Mouse (Mus musculus) neural tube, embryonic 12.5 days (tissue): ENCODE measurements around the gene Cacna2d2. TPM values are rescaled to one million over a fixed set of nuclear protein-coding genes. Genes with fewer than 3 reads are reported as not detected.
A peak's percentile ranks its signal among the peaks of the same experiment; 100 is the strongest.

Experiments
- ATAC-seq: fragments of 200-750 bp; cut with Nextera tagmentation; 2 replicates; pipeline ENCODE4 v1.8.0; 2017; ENCODE audit warnings: low read depth, mild to moderate bottlenecking, moderate TSS enrichment, moderate library complexity; ENCODE audit not compliant: low FRiP score
- H3K27ac ChIP-seq: fragments of 300-500 bp; sonication (generic); 2 replicates; pipeline ENCODE4 v1.5.1; 2016
- H3K27me3 ChIP-seq: fragments of 300-500 bp; sonication (generic); replicated peaks from 2 replicates; pipeline ENCODE4 v1.6.1; 2016; ENCODE audit warnings: mild to moderate bottlenecking
- H3K36me3 ChIP-seq: fragments of 300-500 bp; sonication (generic); 2 replicates; pipeline ENCODE4 v1.6.1; 2016; ENCODE audit warnings: mild to moderate bottlenecking
- H3K4me1 ChIP-seq: fragments of 300-500 bp; sonication (generic); 2 replicates; pipeline ENCODE4 v1.6.1; 2016
- H3K4me2 ChIP-seq: fragments of 300-500 bp; sonication (generic); replicated peaks from 2 replicates; pipeline ENCODE4 v1.6.1; 2016; ENCODE audit warnings: mild to moderate bottlenecking
- H3K4me3 ChIP-seq: fragments of 300-500 bp; sonication (generic); 2 replicates; pipeline ENCODE4 v1.5.1; 2016
- H3K9ac ChIP-seq: fragments of 300-500 bp; sonication (generic); 2 replicates; pipeline ENCODE4 v1.6.1; 2016; ENCODE audit warnings: mild to moderate bottlenecking
- H3K9me3 ChIP-seq: fragments of 300-500 bp; sonication (generic); 2 replicates; pipeline ENCODE4 v1.6.1; 2016; ENCODE audit warnings: mild to moderate bottlenecking
- WGBS: fragments of 180-500 bp; shearing (Covaris S2); methylation state at CpG from one replicate; pipeline ENCODE4 v1.1.7; 2016; 5-methylcytosine and 5-hydroxymethylcytosine counted together
- polyA plus RNA-seq: library from polyadenylated mRNA; unstranded; fragments of >200 nt; fragmentation: Nextera tagmentation; extraction: Ambion mirVana; gene quantifications from 2 replicates; pipeline ENCODE4 v1.2.1, GENCODE M21; 2016

Cacna2d2 gene
- polyA plus RNA-seq, 1 experiment from 2014 or later: 5.4 TPM

DNA sequence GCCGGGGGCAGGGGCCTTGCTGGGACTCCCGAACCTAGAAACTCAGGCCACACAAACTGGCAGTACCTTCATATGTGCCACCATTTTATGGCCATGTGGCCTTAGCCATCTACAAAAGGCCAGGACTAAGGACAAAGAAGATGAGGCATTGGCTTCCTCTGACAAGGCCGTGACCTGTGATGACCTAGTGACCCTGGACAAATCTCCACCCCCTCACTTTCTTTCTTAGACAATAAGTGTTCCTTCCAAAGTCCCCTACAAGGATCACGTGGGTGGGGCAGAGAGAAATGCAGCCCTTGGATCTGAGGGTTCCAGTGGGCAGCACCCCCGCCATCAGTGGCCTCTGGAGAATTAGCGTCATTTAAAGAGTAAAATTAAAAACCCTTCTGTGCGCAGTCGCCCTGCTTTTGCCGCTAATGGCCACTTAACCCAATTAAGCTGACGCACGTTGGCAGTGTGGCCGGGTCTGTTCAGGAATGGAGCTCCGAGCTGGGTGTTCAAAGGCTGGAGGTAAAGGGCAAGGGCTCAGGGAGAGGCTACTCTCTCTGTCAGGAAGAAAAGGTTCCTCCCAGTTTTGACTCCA lies 69.9 kb downstream of the Cacna2d2 start:
- Histone ChIP-seq H3K27ac (no peak overlapping the region), H3K27me3 (0 out of 2 replicates have a peak, but pooled peaks cover 5% of the 10 kb centered on the region), H3K4me1 (peaks cover 19% of the 10 kb centered on the region)

DNA sequence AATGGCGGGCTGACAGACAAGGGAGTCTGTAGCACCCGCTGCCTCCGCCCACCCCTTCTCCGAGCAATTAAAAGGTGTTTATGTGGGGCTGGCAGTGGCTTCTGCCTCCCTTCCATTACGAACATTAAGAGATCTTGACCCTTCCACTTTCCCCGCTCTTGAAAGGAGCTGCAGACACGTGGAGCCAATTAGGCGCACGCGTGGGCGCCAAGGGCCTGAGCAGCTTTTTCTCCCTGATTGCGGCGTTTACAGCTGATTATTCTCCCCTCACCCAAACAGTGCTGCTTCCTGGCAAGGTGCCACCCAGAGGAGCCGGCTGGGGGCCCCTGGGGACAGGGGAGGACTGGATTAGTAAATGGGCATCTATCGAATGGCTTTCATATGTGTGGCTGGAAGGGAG lies 71.0 kb downstream of the Cacna2d2 start:
- 50% methylated on average over 15 of the region's 15 CpGs for WGBS
- H3K27me3 ChIP-seq: 0 out of 2 replicates have a peak, but pooled peaks cover 5% of the 10 kb centered on the region
- H3K4me2 ChIP-seq: no peak overlapping the region
- peaks cover 14% of the 10 kb centered on the region for H3K4me1 ChIP-seq
- no peak overlapping the region for H3K4me3 ChIP-seq
- no peak; the same call in 1 of the 2 replicates for ATAC-seq
- no peaks in the 10 kb centered on the region for H3K9me3 ChIP-seq
- no peak overlapping the region for H3K9ac ChIP-seq
- H3K27ac ChIP-seq: no peak overlapping the region
- no peaks in the 10 kb centered on the region for H3K36me3 ChIP-seq

More for the DNA sequence above, 69.9 kb downstream of the Cacna2d2 start:
- H3K4me3 ChIP-seq: no peak overlapping the region
- H3K4me2 ChIP-seq: no peak overlapping the region
- 20% methylated on average over 13 of the region's 13 CpGs for WGBS
- no peak overlapping the region for H3K9ac ChIP-seq
- no peaks in the 10 kb centered on the region for H3K9me3 ChIP-seq
- ATAC-seq: no peak
- H3K36me3 ChIP-seq: no peaks in the 10 kb centered on the region

DNA sequence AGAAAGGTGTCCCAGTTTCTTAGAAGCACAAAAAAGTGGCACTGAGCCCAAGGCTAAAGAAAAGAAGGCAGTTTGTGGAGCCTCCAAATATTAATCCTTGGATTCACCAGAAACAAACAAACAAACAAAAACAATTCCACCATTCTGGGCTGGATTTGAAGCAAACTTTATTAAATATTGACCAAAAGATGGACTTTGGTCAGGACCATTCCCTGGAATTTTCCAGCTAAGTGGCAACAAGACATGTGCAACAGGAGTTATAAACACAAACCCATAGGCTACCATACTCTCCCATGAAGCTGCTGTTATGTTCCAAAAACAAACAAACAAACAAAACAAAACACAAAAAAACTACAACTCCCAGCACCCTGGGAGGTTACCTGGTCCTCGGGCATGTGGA lies 74.6 kb downstream of the Cacna2d2 start:
- Histone ChIP-seq H3K27me3 (0 out of 2 replicates have a peak, but pooled peaks cover 5% of the 10 kb centered on the region), H3K27ac (no peak overlapping the region), H3K9me3 (no peaks in the 10 kb centered on the region), H3K9ac (no peak overlapping the region), H3K4me1 (peaks cover 20% of the 10 kb centered on the region), H3K4me3 (no peak overlapping the region), H3K36me3 (no peaks in the 10 kb centered on the region), H3K4me2 (no peak overlapping the region)
- ATAC-seq: no peak
- 82% methylated on average over 1 of the region's 1 CpGs for WGBS

DNA sequence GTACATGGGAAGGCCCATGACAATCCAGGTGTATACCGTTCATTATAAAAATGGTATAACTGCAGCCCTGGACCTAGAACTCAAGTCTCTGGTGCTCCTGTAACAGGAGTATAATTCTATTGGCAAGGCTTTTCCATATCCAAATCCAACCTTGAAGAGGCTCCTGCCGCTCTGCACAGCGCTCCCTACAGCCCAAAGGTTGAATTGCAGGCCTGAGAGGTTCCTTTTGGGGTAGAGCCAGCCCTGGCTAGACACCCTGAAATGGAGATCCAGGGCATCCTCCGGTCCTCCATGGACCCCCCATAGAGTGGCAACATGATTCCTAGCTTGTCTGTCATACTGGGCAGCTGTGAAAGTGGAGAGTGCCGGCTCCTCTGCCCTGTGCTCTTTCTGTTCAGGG lies 79.6 kb downstream of the Cacna2d2 start:
- no peak overlapping the region for H3K9ac ChIP-seq
- no peaks in the 10 kb centered on the region for H3K9me3 ChIP-seq
- WGBS: 35% methylated on average over 5 of the region's 5 CpGs
- H3K4me3 ChIP-seq: no peak overlapping the region
- no peak; the same call in 1 of the 2 replicates for ATAC-seq
- H3K36me3 ChIP-seq: no peaks in the 10 kb centered on the region
- peaks cover 34% of the 10 kb centered on the region for H3K4me1 ChIP-seq
- H3K4me2 ChIP-seq: peak overlapping the region; percentile 39
- no peaks in the 10 kb centered on the region for H3K27me3 ChIP-seq
- H3K27ac ChIP-seq: peak overlapping the region; percentile 51; the same call in 1 of the 2 replicates

DNA sequence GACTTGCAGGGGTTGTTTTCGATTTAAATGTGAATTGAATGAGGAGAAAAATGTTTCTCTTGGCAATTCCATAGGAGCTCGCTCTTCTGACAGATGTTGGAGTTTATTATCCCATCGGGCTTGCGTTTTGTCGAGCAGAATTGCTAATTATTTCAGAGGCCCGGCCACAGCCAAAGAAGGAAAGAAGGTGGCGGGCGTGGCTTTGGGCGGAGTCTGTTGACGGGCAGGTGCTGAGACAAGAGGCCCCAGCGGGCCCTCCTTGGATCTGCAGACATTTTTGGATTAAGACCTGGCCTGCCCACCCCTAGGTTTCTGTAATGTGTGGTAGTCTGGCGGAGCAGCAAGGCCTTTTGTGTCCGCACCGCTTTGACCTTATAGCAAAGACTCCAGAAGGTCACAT lies 80.2 kb downstream of the Cacna2d2 start:
- Histone ChIP-seq H3K4me3 (no peak overlapping the region), H3K4me2 (peak overlapping the region; percentile 39), H3K9ac (no peak overlapping the region), H3K9me3 (no peaks in the 10 kb centered on the region), H3K4me1 (peaks cover 40% of the 10 kb centered on the region), H3K27ac (peak overlapping the region; percentile 51), H3K36me3 (no peaks in the 10 kb centered on the region), H3K27me3 (no peaks in the 10 kb centered on the region)
- WGBS: 7% methylated on average over 14 of the region's 14 CpGs
- ATAC-seq: no peak

DNA sequence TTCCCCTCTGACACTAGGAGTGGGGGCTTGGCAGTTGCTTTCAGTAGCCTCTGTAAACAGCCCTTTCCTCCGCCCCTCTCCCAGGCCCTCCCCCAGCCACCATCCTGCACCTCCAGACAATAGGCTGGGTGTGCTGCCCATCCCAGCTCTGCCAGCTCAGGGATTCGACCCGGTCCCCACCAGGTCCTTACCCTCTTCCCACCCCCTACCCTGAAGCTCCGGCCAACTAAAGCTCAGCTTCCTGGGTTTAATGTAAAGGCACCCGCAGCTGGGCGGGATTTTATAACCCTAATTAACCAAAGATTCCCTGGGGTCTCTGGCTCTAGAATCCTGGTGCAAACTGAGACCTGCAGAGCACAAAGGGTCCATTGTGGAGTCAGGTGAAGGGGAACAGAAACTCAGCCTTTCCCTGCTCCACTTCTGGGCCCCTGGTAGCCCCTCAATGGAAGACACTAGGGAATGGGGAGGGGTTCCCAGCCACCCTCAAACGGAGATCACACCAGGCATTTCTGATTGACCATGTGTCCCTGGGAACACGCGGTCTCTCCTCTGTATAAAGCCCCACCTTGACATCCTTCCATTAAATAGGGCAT lies 81.2 kb downstream of the Cacna2d2 start:
- H3K27me3 ChIP-seq: no peaks in the 10 kb centered on the region
- H3K4me1 ChIP-seq: peaks cover 50% of the 10 kb centered on the region
- WGBS: 4% methylated on average over 9 of the region's 9 CpGs
- no peaks in the 10 kb centered on the region for H3K9me3 ChIP-seq
- no peak overlapping the region for H3K4me3 ChIP-seq
- H3K36me3 ChIP-seq: no peaks in the 10 kb centered on the region
- no peak for ATAC-seq
- H3K9ac ChIP-seq: no peak overlapping the region
- H3K4me2 ChIP-seq: peak overlapping the region; percentile 39
- peak overlapping the region; percentile 51; the same call in 1 of the 2 replicates for H3K27ac ChIP-seq

DNA sequence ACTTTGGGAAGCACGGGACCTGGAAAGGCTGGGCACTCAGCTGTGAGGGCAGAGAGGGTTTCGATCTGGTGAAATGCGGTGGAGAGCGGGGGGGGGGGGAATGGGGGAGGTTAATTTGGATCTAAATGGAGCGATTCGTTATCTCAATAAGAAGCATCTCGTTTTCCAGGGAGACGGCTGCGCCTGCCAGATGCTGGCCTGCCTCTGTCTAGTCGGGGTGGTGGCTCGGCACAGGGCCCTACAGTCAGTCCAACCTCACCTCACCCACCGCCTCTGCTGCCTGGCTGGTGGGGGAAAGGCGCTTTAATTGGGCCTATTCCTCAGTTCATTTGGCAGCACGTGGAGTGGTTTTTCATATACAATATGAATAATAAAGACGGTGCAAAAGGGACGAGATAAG lies 81.9 kb downstream of the Cacna2d2 start:
- no peak overlapping the region for H3K4me2 ChIP-seq
- H3K36me3 ChIP-seq: no peaks in the 10 kb centered on the region
- no peaks in the 10 kb centered on the region for H3K27me3 ChIP-seq
- H3K9me3 ChIP-seq: no peaks in the 10 kb centered on the region
- no peak for ATAC-seq
- 18% methylated on average over 16 of the region's 16 CpGs for WGBS
- H3K9ac ChIP-seq: 0 out of 2 replicates have a peak overlapping the region, but pooled peaks have one; percentile 8
- peaks cover 57% of the 10 kb centered on the region for H3K4me1 ChIP-seq
- no peak overlapping the region for H3K4me3 ChIP-seq
- H3K27ac ChIP-seq: peak overlapping the region; percentile 51; the same call in 1 of the 2 replicates

DNA sequence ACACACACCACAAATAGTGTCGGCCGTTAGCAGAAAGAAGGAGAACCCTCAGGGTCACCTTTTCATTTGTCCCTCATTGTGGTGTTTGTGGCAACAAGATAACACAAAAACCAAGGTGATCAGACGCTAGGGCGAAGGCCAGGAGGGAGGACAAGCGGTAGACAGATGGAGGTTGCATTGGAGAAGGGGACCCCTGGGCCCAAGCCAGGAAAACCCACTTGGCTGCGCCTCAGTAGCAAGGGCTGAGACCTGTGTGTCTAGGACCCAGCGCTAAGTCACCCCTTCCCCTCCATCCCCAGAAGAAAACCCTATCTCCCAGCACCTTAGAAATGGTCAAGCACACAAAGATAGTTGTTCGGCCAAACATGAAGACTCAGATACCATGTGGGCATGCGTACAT lies 82.6 kb downstream of the Cacna2d2 start:
- Histone ChIP-seq H3K27me3 (no peaks in the 10 kb centered on the region), H3K4me3 (no peak overlapping the region), H3K36me3 (no peaks in the 10 kb centered on the region), H3K4me2 (no peak overlapping the region), H3K9ac (no peak overlapping the region), H3K4me1 (peaks cover 64% of the 10 kb centered on the region), H3K9me3 (no peaks in the 10 kb centered on the region), H3K27ac (peak overlapping the region; percentile 50; the same call in 1 of the 2 replicates)
- ATAC-seq: no peak
- 92% methylated on average over 9 of the region's 9 CpGs for WGBS

DNA sequence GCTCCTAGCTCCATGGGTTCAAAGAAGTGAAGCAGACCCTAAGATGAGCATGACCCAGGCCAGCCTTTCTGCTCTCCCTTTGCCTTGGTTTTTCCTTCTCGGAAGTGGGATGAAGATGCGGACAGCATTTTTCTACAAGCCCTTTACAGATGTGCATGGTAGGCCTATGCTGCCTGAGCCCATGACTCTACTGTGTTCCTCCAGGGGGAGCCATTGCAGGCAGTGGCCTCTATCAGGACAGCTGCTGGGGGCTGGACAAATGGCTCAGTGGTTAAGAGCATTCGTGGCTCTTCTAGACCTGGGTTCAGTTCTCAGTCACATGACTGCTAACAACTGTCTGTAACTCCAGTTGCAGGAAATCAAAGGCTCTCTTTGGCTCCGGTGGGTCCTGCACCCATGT lies 83.4 kb downstream of the Cacna2d2 start:
- no peak overlapping the region for H3K4me2 ChIP-seq
- H3K27ac ChIP-seq: no peak overlapping the region
- H3K9ac ChIP-seq: no peak overlapping the region
- no peaks in the 10 kb centered on the region for H3K27me3 ChIP-seq
- H3K4me3 ChIP-seq: no peak overlapping the region
- peaks cover 66% of the 10 kb centered on the region for H3K4me1 ChIP-seq
- ATAC-seq: no peak
- H3K36me3 ChIP-seq: no peaks in the 10 kb centered on the region
- WGBS: 84% methylated on average over 4 of the region's 4 CpGs
- no peaks in the 10 kb centered on the region for H3K9me3 ChIP-seq

DNA sequence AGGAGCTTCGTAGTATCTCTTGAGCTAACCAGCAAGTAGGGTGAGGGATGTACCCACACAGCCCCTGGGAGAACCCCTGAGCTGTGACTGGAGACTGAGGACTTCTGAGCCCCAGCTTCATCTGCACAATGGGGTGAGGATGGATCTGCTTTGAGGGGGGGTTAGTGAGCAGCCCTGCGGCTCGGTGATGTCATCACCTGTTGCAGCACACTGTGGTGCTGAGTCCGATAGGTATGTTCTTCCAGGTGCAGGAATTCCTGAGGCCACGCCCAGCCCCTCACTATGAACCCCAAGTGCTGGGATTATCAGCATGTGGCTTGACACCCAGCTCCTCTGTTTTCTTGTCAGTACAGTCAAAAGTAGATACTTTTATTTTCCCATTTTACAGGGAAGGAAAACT lies 84.3 kb downstream of the Cacna2d2 start:
- H3K9ac ChIP-seq: no peak overlapping the region
- H3K4me1 ChIP-seq: peaks cover 62% of the 10 kb centered on the region
- 90% methylated on average over 5 of the region's 5 CpGs for WGBS
- ATAC-seq: no peak
- H3K27ac ChIP-seq: peak overlapping the region; percentile 50; the same call in 1 of the 2 replicates
- no peak overlapping the region for H3K4me3 ChIP-seq
- no peaks in the 10 kb centered on the region for H3K9me3 ChIP-seq
- H3K36me3 ChIP-seq: no peaks in the 10 kb centered on the region
- H3K4me2 ChIP-seq: no peak overlapping the region
- H3K27me3 ChIP-seq: no peaks in the 10 kb centered on the region

DNA sequence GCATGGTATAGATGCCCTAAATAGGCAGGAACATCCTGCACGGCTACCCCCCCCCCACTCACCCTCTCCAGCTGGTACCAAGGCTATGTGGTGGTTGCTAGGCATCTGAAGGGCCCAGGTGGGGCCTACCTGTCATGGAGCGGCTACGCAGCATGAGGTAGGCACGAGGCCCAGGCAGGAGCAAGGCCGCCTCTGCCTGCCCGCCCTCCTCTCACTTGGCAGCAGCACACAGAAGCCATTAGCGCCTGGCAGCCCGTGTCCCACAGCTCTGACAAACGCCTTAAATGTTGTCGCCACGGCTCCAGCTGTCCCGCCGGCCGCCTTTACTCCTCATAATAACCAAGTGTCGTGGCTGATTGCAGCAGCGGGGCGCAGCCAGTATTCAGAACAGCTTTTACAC lies 84.9 kb downstream of the Cacna2d2 start:
- peak overlapping the region; percentile 50 for H3K27ac ChIP-seq
- no peak overlapping the region for H3K4me3 ChIP-seq
- H3K4me2 ChIP-seq: no peak overlapping the region
- peaks cover 57% of the 10 kb centered on the region for H3K4me1 ChIP-seq
- peak; percentile 55 for ATAC-seq
- H3K9me3 ChIP-seq: no peaks in the 10 kb centered on the region
- no peaks in the 10 kb centered on the region for H3K27me3 ChIP-seq
- 39% methylated on average over 17 of the region's 17 CpGs for WGBS
- no peak overlapping the region for H3K9ac ChIP-seq
- no peaks in the 10 kb centered on the region for H3K36me3 ChIP-seq

DNA sequence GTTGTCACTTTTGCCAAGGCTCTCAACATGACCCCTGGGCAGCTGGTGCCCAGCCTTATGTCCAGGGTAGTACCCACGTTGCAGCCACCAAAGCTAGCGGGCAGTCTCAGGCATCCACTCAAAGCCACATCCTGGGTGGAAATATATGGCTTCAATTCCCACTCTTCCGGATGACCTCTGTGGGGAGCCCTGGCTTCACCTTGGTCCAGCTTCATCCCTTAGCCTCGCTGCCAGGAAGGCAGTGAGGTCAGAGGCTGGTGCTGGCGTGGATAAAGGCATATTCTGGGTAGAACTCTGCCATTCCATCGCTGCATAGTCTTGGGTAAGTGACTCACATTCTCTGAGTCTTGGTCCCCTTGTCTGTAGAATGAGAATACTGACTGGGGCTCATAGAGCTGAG lies 85.4 kb downstream of the Cacna2d2 start:
- 76% methylated on average over 6 of the region's 6 CpGs for WGBS
- peak; percentile 10 for ATAC-seq
- Histone ChIP-seq H3K9ac (no peak overlapping the region), H3K36me3 (no peaks in the 10 kb centered on the region), H3K4me1 (peaks cover 53% of the 10 kb centered on the region), H3K27me3 (no peaks in the 10 kb centered on the region), H3K27ac (peak overlapping the region; percentile 50), H3K9me3 (no peaks in the 10 kb centered on the region), H3K4me2 (no peak overlapping the region), H3K4me3 (no peak overlapping the region)

DNA sequence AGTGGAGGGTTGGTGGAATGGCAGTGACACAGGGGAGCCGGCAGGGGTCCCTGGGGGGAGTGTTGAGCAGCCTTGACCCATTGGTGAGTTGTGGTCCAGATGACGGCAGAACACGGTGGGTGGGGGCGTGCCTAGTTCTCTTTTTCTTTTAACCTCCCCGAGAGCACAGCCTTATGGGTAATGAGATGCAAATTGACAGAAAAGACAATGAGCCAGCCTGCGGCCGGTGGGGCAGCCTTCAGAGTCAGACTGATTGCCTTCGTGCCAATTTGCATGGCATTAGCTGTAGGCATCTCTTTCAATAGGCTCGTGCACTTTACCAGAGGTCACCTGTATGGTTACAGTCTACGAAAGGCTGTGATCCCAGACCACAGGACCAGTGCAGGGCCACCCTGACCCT lies 86.7 kb downstream of the Cacna2d2 start:
- Histone ChIP-seq H3K36me3 (no peaks in the 10 kb centered on the region), H3K27ac (peak overlapping the region; percentile 50; the same call in 1 of the 2 replicates), H3K4me2 (peak overlapping the region; percentile 13), H3K4me3 (no peak overlapping the region), H3K4me1 (peaks cover 39% of the 10 kb centered on the region), H3K9ac (no peak overlapping the region), H3K9me3 (no peaks in the 10 kb centered on the region), H3K27me3 (no peaks in the 10 kb centered on the region)
- peak; percentile 57 for ATAC-seq
- 21% methylated on average over 10 of the region's 10 CpGs for WGBS
